Mouse (Mus musculus): ENCODE measurements around the gene Acot9. TPM values are rescaled to one million over a fixed set of nuclear protein-coding genes. Genes with fewer than 3 reads are reported as not detected.
A peak's percentile ranks its signal among the peaks of the same experiment; 100 is the strongest.

Gene Acot9
- polyA plus RNA-seq, 1 experiment: 75.9 TPM

DNA sequence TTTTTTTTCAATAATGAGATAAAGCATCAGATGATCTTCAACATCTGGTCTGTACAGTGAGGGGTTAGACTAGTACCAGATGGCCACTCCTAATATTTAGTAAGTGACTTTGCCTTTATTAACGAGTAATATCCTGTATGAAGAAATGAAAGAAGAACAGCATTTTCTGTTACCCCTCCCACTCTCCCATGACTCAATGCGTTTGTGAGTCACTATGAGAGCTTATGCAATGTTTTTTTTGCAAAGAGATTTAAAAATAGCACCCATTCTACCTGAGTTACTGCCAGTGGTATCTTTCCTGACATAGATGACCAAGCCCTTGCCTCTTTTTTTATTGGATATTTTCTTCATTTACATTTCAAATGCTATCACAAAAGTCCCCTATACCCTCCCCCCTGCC is 44.0 kb upstream of the Acot9 start:
- TF ChIP-seq POLR2A (IDR thresholded peaks at IDR 0.05; ENCODE audit: insufficient read length, low read depth) (no peak), MYOD1 (IDR thresholded peaks at IDR 0.05; ENCODE audit: control insufficient read depth in 1 of 3, insufficient read length in 2 of 3, low read depth in 2 of 3) (no peak), CEBPB (IDR thresholded peaks at IDR 0.05; ENCODE audit: insufficient read depth, poor library complexity, severe bottlenecking) (peak; percentile 56; the same call in 1 of the 2 replicates)
- H3ac ChIP-seq (ENCODE audit: control insufficient read depth, insufficient read length): no peak overlapping the region
- H3K36me3 ChIP-seq (ENCODE audit: control insufficient read depth, insufficient read depth): peaks cover 16% of the 10 kb centered on the region
- H3K79me2 ChIP-seq (ENCODE audit: control insufficient read depth, insufficient read depth): peaks cover 22% of the 10 kb centered on the region
- peak overlapping the region; percentile 42 for H3K4me2 ChIP-seq (ENCODE audit: low read depth)
- H3K4me3 ChIP-seq: no peak overlapping the region
- H3K27me3 ChIP-seq (ENCODE audit: control insufficient read depth, insufficient read depth, insufficient read length): no peaks in the 10 kb centered on the region

DNA sequence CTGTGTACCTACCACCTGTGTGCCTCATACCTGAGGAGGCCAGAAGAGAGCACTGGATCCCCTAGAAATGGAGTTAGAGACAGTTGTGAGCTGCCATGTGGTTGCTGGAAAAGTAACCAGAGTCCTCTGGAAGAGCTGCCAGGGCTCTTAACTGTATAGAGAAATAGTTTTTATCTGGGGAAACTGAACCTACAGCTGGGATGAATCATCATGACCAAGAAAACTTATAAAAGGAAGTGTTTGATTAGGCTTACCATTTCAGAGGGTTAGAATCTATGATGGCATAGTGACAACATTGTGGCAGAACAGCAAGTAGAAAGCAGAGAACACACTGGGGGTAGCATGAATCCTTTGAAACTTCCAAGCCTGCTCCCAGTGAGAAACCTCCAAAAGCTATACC is 5.4 kb upstream of the Acot9 start:
- no peaks in the 10 kb centered on the region for H3K27me3 ChIP-seq (ENCODE audit: control insufficient read depth, insufficient read depth, insufficient read length)
- H3K36me3 ChIP-seq (ENCODE audit: control insufficient read depth, insufficient read depth): no peaks in the 10 kb centered on the region
- H3K4me3 ChIP-seq: no peak overlapping the region
- no peak overlapping the region for H3K4me2 ChIP-seq (ENCODE audit: low read depth)
- TF ChIP-seq CEBPB (IDR thresholded peaks at IDR 0.05; ENCODE audit: insufficient read depth, poor library complexity, severe bottlenecking) (no peak), POLR2AphosphoS2 (IDR thresholded peaks at IDR 0.05; ENCODE audit: insufficient read length, low read depth) (no peak), E2F4 (IDR thresholded peaks at IDR 0.05; ENCODE audit: insufficient read depth) (no peak), TCF3 (IDR thresholded peaks at IDR 0.05; ENCODE audit: insufficient read length, low read depth) (no peak), TCF12 (IDR thresholded peaks at IDR 0.05; ENCODE audit: insufficient read depth, poor library complexity, severe bottlenecking) (no peak), SRF (IDR thresholded peaks at IDR 0.05; ENCODE audit: control insufficient read depth, insufficient read length, low read depth) (no peak), MYOD1 (IDR thresholded peaks at IDR 0.05; ENCODE audit: control insufficient read depth in 1 of 3, insufficient read length in 2 of 3, low read depth in 2 of 3) (no peak), MAX (IDR thresholded peaks at IDR 0.05; ENCODE audit: low read depth) (no peak), USF1 (IDR thresholded peaks at IDR 0.05; ENCODE audit: low read depth) (no peak), REST (IDR thresholded peaks at IDR 0.05; ENCODE audit: insufficient read depth, insufficient read length) (no peak), MYOG (IDR thresholded peaks at IDR 0.05; ENCODE audit: control insufficient read depth in 1 of 3, insufficient read depth in 1 of 3, insufficient read length in 2 of 3, low read depth in 2 of 3) (no peak)
- H3ac ChIP-seq (ENCODE audit: control insufficient read depth, insufficient read length): no peak overlapping the region
- no peaks in the 10 kb centered on the region for H3K79me2 ChIP-seq (ENCODE audit: control insufficient read depth, insufficient read depth)

DNA sequence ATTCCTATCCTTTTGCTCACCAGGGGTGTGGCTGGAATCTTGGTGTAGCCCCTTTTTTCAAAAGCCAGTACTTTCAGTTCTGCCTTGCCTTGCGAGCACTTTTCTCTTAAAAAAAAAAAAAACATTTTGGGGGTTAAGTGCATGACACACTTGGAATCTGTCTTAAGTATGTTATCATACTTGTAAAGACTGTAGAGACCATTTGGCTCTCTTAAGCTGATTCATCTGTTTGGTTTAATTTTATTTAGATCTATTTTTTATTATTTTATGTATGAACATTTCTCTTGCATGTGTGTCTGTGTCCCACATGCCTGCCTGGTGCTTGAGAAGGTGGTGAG is 641 bp downstream of the Acot9 start:
- no peaks in the 10 kb centered on the region for H3K36me3 ChIP-seq (ENCODE audit: control insufficient read depth, insufficient read depth)
- H3ac ChIP-seq (ENCODE audit: control insufficient read depth, insufficient read length): peak overlapping the region; percentile 2
- peak overlapping the region; percentile 67 for H3K4me2 ChIP-seq (ENCODE audit: low read depth)
- peak overlapping the region; percentile 37 for H3K4me3 ChIP-seq
- peaks cover 47% of the 10 kb centered on the region for H3K79me2 ChIP-seq (ENCODE audit: control insufficient read depth, insufficient read depth)
- no peak for TF ChIP-seq TCF3 (IDR thresholded peaks at IDR 0.05; ENCODE audit: insufficient read length, low read depth)
- TF ChIP-seq REST (IDR thresholded peaks at IDR 0.05; ENCODE audit: insufficient read depth, insufficient read length): no peak
- TF ChIP-seq CEBPB (IDR thresholded peaks at IDR 0.05; ENCODE audit: insufficient read depth, poor library complexity, severe bottlenecking): no peak
- H3K27me3 ChIP-seq (ENCODE audit: control insufficient read depth, insufficient read depth, insufficient read length): no peaks in the 10 kb centered on the region

DNA sequence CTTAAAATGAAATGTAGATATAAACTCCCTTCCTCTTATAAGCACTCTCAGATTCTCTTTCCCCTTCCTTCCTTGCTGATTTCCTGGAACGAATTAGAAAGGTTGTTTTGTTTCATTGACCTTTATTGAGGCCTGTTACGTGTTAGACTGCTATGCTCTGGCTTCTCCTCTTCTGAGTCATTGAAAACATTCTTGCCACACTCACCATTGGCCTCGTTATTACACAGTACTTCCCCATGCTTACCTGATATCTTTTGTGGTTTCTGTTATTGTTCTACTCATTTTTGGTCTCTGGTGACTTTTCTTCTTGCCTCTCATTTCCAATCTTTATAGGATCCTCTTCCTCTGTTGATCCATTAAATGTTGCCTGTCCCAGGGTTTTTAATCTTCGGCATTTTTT is 16.2 kb downstream of the Acot9 start:
- H3ac ChIP-seq (ENCODE audit: control insufficient read depth, insufficient read length): no peak overlapping the region
- no peak overlapping the region for H3K4me3 ChIP-seq
- peaks cover 27% of the 10 kb centered on the region for H3K36me3 ChIP-seq (ENCODE audit: control insufficient read depth, insufficient read depth)
- no peaks in the 10 kb centered on the region for H3K27me3 ChIP-seq (ENCODE audit: control insufficient read depth, insufficient read depth, insufficient read length)
- no peak for TF ChIP-seq REST (IDR thresholded peaks at IDR 0.05; ENCODE audit: insufficient read depth, insufficient read length)
- no peak for TF ChIP-seq POLR2A (IDR thresholded peaks at IDR 0.05; ENCODE audit: insufficient read length, low read depth)
- TF ChIP-seq SRF (IDR thresholded peaks at IDR 0.05; ENCODE audit: control insufficient read depth, insufficient read length, low read depth): no peak
- TF ChIP-seq POLR2AphosphoS2 (IDR thresholded peaks at IDR 0.05; ENCODE audit: insufficient read length, low read depth): no peak
- no peak for TF ChIP-seq USF1 (IDR thresholded peaks at IDR 0.05; ENCODE audit: low read depth)
- no peak for TF ChIP-seq MAX (IDR thresholded peaks at IDR 0.05; ENCODE audit: low read depth)
- TF ChIP-seq MYOD1 (IDR thresholded peaks at IDR 0.05; ENCODE audit: control insufficient read depth in 1 of 3, insufficient read length in 2 of 3, low read depth in 2 of 3): no peak
- no peak for TF ChIP-seq CEBPB (IDR thresholded peaks at IDR 0.05; ENCODE audit: insufficient read depth, poor library complexity, severe bottlenecking)
- TF ChIP-seq TCF12 (IDR thresholded peaks at IDR 0.05; ENCODE audit: insufficient read depth, poor library complexity, severe bottlenecking): no peak
- no peak overlapping the region for H3K4me2 ChIP-seq (ENCODE audit: low read depth)
- no peaks in the 10 kb centered on the region for H3K79me2 ChIP-seq (ENCODE audit: control insufficient read depth, insufficient read depth)

DNA sequence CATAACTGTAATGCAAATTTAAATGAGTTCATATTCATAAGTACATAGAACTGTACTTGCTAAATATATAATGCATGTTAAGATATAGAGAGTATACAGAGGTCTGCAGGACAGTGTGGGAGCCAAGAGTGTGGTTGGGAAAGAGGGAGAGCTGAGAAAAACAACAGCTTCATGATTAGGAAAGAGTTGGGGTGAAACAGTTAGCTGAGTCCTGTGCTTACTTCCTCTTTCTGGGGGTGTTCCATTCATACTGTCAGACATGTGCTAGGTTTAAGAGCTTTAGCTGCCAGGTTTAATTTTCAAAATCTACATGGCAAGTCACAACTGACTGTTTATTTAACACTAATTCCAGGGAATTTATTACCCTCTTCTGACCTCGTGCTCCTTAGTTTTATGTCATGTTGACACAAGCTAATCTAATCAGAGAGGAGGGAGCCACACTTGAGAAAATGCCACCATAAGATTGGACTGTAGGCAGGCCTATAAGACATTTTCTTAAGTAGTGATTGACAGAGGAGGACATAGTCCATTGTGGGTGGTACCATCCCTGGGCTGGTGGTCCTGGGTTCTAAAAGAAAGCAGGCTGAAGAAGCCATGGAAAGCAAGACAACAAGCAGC is 18.3 kb downstream of the Acot9 start:
- no peak for TF ChIP-seq E2F4 (IDR thresholded peaks at IDR 0.05; ENCODE audit: insufficient read depth)
- no peak for TF ChIP-seq USF1 (IDR thresholded peaks at IDR 0.05; ENCODE audit: low read depth)
- TF ChIP-seq POLR2AphosphoS2 (IDR thresholded peaks at IDR 0.05; ENCODE audit: insufficient read length, low read depth): no peak
- TF ChIP-seq TCF12 (IDR thresholded peaks at IDR 0.05; ENCODE audit: insufficient read depth, poor library complexity, severe bottlenecking): no peak
- no peak for TF ChIP-seq CEBPB (IDR thresholded peaks at IDR 0.05; ENCODE audit: insufficient read depth, poor library complexity, severe bottlenecking)
- Histone ChIP-seq H3ac (ENCODE audit: control insufficient read depth, insufficient read length) (no peak overlapping the region), H3K36me3 (ENCODE audit: control insufficient read depth, insufficient read depth) (peaks cover 28% of the 10 kb centered on the region), H3K79me2 (ENCODE audit: control insufficient read depth, insufficient read depth) (no peaks in the 10 kb centered on the region), H3K27me3 (ENCODE audit: control insufficient read depth, insufficient read depth, insufficient read length) (no peaks in the 10 kb centered on the region), H3K4me2 (ENCODE audit: low read depth) (no peak overlapping the region), H3K4me3 (no peak overlapping the region)

Data from myocyte (in vitro differentiated cells).